Mouse (Mus musculus): ENCODE data around the gene Hist2h2aa1.
A peak's percentile ranks its signal among the peaks of the same experiment; 100 is the strongest.

- TF ChIP-seq CTCF (IDR thresholded peaks at IDR 0.05; ENCODE audit: control insufficient read depth, insufficient read depth, low read length) (peak; percentile 19; the same call in 1 of the 2 replicates), POLR2A (IDR thresholded peaks at IDR 0.05; ENCODE audit: borderline replicate concordance, control insufficient read depth, low read depth, low read length) (no peak)
Observed at GRCm38 (mm10) chr3:96219191-96219641, 26.1 kb upstream of the Hist2h2aa1 start.
